Comparison of ENCODE assay signal across 21 mouse cellular contexts in the genomic region with DNA sequence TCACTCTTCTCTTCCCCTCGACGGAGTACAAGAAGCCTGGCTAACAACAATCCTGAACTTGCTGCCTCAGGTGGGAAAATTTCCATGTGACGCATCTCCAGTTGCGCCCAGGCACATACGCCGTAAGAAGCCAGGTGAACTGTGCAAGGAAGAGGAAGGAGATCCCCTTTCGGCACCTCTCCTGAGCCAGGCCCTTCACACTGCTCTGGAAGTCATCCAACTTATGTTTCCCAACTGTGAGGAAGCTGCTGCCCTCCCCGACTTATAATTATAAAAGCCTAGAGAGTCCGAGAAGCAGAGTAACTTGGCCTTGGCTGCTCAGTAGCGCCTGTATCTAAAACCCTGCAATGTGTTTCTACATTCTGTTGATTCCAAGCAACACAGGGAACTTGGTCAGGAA.
DNase-seq lines count a peak whose midpoint lies in the region; ATAC-seq and TF ChIP-seq lines count a peak whose summit lies in the region.
"Had no signal": no experiment of that assay in that cellular context is flagged by ENCODE, and none has a peak within 500 bp of the region (broad histone marks: within the 10 kb centered on the region; RNA-seq: fewer than 3 reads in every experiment).

No protein-coding gene starts in this region.

- ATAC-seq in hindbrain, postnatal 0 days = no peak
- no peak for ATAC-seq in hindbrain, embryonic 12.5 days (ENCODE audit: low FRiP score)
- no peak for ATAC-seq in lung, embryonic 14.5 days (ENCODE audit: insufficient read depth)
- ATAC-seq in megakaryocyte progenitor cell, adult 5-6 weeks (replicated peaks; ENCODE audit: poor library complexity) = peak; percentile 18; the same call in 1 of the 2 replicates
- ATAC-seq in hindbrain, embryonic 13.5 days (ENCODE audit: low FRiP score) = no peak
- ATAC-seq: CD4-positive, CD25-positive, alpha-beta regulatory T cell, adult 4 months had no signal

- no peaks in the 10 kb centered on the region for H3K27me3 ChIP-seq in hindbrain, postnatal 0 days (ENCODE audit: insufficient read depth, low read length)
- no peaks in the 10 kb centered on the region for H3K27me3 ChIP-seq in hindbrain, embryonic 12.5 days
- H3K27me3 ChIP-seq in lung, embryonic 14.5 days (ENCODE audit: insufficient read depth, low read length) = no peaks in the 10 kb centered on the region
- no peaks in the 10 kb centered on the region for H3K27me3 ChIP-seq in hindbrain, embryonic 13.5 days
- H3K27me3 ChIP-seq: embryonic facial prominence, embryonic 12.5 days; limb, embryonic 15.5 days; lung, embryonic 15.5 days; midbrain, embryonic 12.5 days; neural tube, embryonic 15.5 days; stomach, embryonic 15.5 days had no signal

- H3K27ac ChIP-seq in hindbrain, postnatal 0 days = no peak overlapping the region
- H3K27ac ChIP-seq in hindbrain, embryonic 12.5 days = no peak overlapping the region
- H3K27ac ChIP-seq in lung, embryonic 14.5 days (ENCODE audit: low read depth) = no peak overlapping the region
- no peak overlapping the region for H3K27ac ChIP-seq in hindbrain, embryonic 13.5 days
- H3K27ac ChIP-seq: embryonic facial prominence, embryonic 12.5 days; limb, embryonic 15.5 days; lung, embryonic 15.5 days; midbrain, embryonic 12.5 days; neural tube, embryonic 15.5 days; stomach, embryonic 15.5 days had no signal

- no peak for TF ChIP-seq CTCF in hindbrain, postnatal 0 days (IDR thresholded peaks at IDR 0.05; ENCODE audit: low read depth)
- no peak for TF ChIP-seq CTCF in lung, embryonic 14.5 days (IDR thresholded peaks at IDR 0.05; ENCODE audit: low read depth)

- H3K4me1 ChIP-seq in hindbrain, postnatal 0 days (ENCODE audit: insufficient read depth, low read length) = peaks cover 30% of the 10 kb centered on the region
- H3K4me1 ChIP-seq in hindbrain, embryonic 12.5 days = peaks cover 49% of the 10 kb centered on the region
- peaks cover 3% of the 10 kb centered on the region for H3K4me1 ChIP-seq in lung, embryonic 14.5 days (ENCODE audit: insufficient read depth)
- H3K4me1 ChIP-seq in hindbrain, embryonic 13.5 days (replicated peaks) = peaks cover 60% of the 10 kb centered on the region

- no peaks in the 10 kb centered on the region for H3K9me3 ChIP-seq in hindbrain, postnatal 0 days (ENCODE audit: low read length)
- no peaks in the 10 kb centered on the region for H3K9me3 ChIP-seq in hindbrain, embryonic 12.5 days (replicated peaks)
- H3K9me3 ChIP-seq in lung, embryonic 14.5 days (ENCODE audit: low read depth, low read length) = no peaks in the 10 kb centered on the region
- no peaks in the 10 kb centered on the region for H3K9me3 ChIP-seq in hindbrain, embryonic 13.5 days
- H3K9me3 ChIP-seq: embryonic facial prominence, embryonic 12.5 days; limb, embryonic 15.5 days; lung, embryonic 15.5 days; midbrain, embryonic 12.5 days; neural tube, embryonic 15.5 days; stomach, embryonic 15.5 days had no signal

- H3K4me3 ChIP-seq in hindbrain, postnatal 0 days (ENCODE audit: low read length) = no peak overlapping the region
- H3K4me3 ChIP-seq in hindbrain, embryonic 12.5 days = no peak overlapping the region
- no peak overlapping the region for H3K4me3 ChIP-seq in lung, embryonic 14.5 days (ENCODE audit: low read depth, low read length)
- H3K4me3 ChIP-seq in hindbrain, embryonic 13.5 days = no peak overlapping the region
- H3K4me3 ChIP-seq: embryonic facial prominence, embryonic 12.5 days; limb, embryonic 15.5 days; lung, embryonic 15.5 days; midbrain, embryonic 12.5 days; myocyte; neural tube, embryonic 15.5 days; stomach, embryonic 15.5 days had no signal

- no peak overlapping the region for H3K4me2 ChIP-seq in hindbrain, postnatal 0 days (ENCODE audit: low read depth, low read length)
- no peak overlapping the region for H3K4me2 ChIP-seq in hindbrain, embryonic 12.5 days (replicated peaks)
- no peak overlapping the region for H3K4me2 ChIP-seq in lung, embryonic 14.5 days
- no peak overlapping the region for H3K4me2 ChIP-seq in hindbrain, embryonic 13.5 days
- H3K4me2 ChIP-seq: embryonic facial prominence, embryonic 12.5 days; limb, embryonic 15.5 days; lung, embryonic 15.5 days; midbrain, embryonic 12.5 days; neural tube, embryonic 15.5 days; stomach, embryonic 15.5 days had no signal

- no peaks in the 10 kb centered on the region for H3K36me3 ChIP-seq in hindbrain, postnatal 0 days (ENCODE audit: insufficient read depth, low read length)
- H3K36me3 ChIP-seq in hindbrain, embryonic 12.5 days = no peaks in the 10 kb centered on the region
- H3K36me3 ChIP-seq in lung, embryonic 14.5 days (ENCODE audit: insufficient read depth) = no peaks in the 10 kb centered on the region
- H3K36me3 ChIP-seq in hindbrain, embryonic 13.5 days = no peaks in the 10 kb centered on the region
- H3K36me3 ChIP-seq: embryonic facial prominence, embryonic 12.5 days; G1E; limb, embryonic 15.5 days; lung, embryonic 15.5 days; midbrain, embryonic 12.5 days; neural tube, embryonic 15.5 days; stomach, embryonic 15.5 days had no signal

- peak; percentile 13 for DNase-seq in adrenal gland, postnatal 10 days
- DNase-seq in adrenal gland, adult 2 months = no peak
- peak; percentile 38 for DNase-seq in hindbrain, postnatal 0 days (ENCODE audit: low spot score)
- DNase-seq in lung, embryonic 14.5 days = peak; percentile 70
- no peak for DNase-seq in kidney, adult 9 months
- DNase-seq: gastrocnemius, postnatal 25 days; kidney, postnatal 4 days; retina, postnatal 1 day; thymus, adult 2 months had no signal

- WGBS in hindbrain, postnatal 0 days = 58% methylated on average over 10 of the region's 10 CpGs
- 84% methylated on average over 10 of the region's 10 CpGs for WGBS in hindbrain, embryonic 12.5 days
- 63% methylated on average over 10 of the region's 10 CpGs for WGBS in lung, embryonic 14.5 days
- 79% methylated on average over 10 of the region's 10 CpGs for WGBS in hindbrain, embryonic 13.5 days

- H3K9ac ChIP-seq in hindbrain, postnatal 0 days (replicated peaks; ENCODE audit: low read length) = no peak overlapping the region
- H3K9ac ChIP-seq in hindbrain, embryonic 12.5 days = no peak overlapping the region
- H3K9ac ChIP-seq in lung, embryonic 14.5 days = no peak overlapping the region
- no peak overlapping the region for H3K9ac ChIP-seq in hindbrain, embryonic 13.5 days
- H3K9ac ChIP-seq: embryonic facial prominence, embryonic 12.5 days; limb, embryonic 15.5 days; lung, embryonic 15.5 days; midbrain, embryonic 12.5 days; neural tube, embryonic 15.5 days; stomach, embryonic 15.5 days had no signal

Comparison
In these comparisons a context has a peak if more than half of its experiments do, and no peak if none do; other contexts are left out.
1. DNase-seq: peak in adrenal gland, postnatal 10 days (single experiment), hindbrain, postnatal 0 days (single experiment) and lung, embryonic 14.5 days (single experiment); none in adrenal gland, adult 2 months (single experiment) and kidney, adult 9 months (single experiment).